Mouse (Mus musculus) adrenal gland, postnatal 14 days (tissue): ENCODE measurements around the gene Prep. TPM values are rescaled to one million over a fixed set of nuclear protein-coding genes. Genes with fewer than 3 reads are reported as not detected.

Experiments used
- DNase-seq: peaks from one replicate; pipeline ENCODE4 v3.0.0; 2021; ENCODE audit warnings: mixed read lengths
- long read RNA-seq, 2 experiments: library from polyadenylated mRNA; stranded (forward); transcript quantifications; one replicate each; pipeline ENCODE4 v2.0.0; 2021
- total RNA-seq: library from RNA; stranded (reverse); gene quantifications from 2 replicates; pipeline ENCODE4 v1.2.3, GENCODE M21; 2021

The Prep gene
- 18.3 and 19.7 TPM in 2 replicates for total RNA-seq
- long read RNA-seq, experiment 1, full-length matches to known transcripts: 107 of 124 reads
- long read RNA-seq, experiment 1, partial matches to known transcripts: 12 of 124 reads
- long read RNA-seq, experiment 1, other reads (novel, unspliced or antisense): 5 of 124 reads
- long read RNA-seq, experiment 2, full-length matches to known transcripts: 60 of 71 reads
- long read RNA-seq, experiment 2, partial matches to known transcripts: 7 of 71 reads
- long read RNA-seq, experiment 2, other reads (novel, unspliced or antisense): 4 of 71 reads

GRCm38 (mm10) chr10:45066931-45067308 lies at the start of gene Prep:
TSS of gene Prep (plus strand) at chr10:45067203.
- peak; percentile 97 for DNase-seq

- no peak for DNase-seq
These were observed 49.7 kb upstream of the Prep start for GRCm38 (mm10) chr10:45017352-45017751.

- no peak for DNase-seq
These were observed 49.2 kb upstream of the Prep start for GRCm38 (mm10) chr10:45017851-45018250.

DNA sequence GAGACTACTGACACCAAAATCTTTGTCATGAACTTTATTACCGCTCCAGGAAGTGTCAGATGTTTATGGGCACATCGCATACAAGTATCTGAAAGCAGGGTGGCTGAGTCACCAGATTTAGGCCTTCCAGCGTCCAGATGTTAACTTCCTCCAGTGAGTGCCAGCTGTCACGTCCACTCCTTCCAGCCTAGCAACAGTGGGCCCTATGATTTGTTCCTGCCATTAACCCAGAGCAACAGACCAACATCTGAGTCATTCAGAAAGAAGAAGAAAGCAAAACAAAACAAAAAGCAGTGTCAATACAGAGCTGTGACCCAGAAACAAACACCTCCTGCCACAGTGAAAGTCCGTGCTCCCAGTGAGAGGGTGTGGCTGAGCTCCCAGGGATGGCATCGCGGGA lies 47.6 kb upstream of the Prep start:
- DNase-seq: no peak

DNA sequence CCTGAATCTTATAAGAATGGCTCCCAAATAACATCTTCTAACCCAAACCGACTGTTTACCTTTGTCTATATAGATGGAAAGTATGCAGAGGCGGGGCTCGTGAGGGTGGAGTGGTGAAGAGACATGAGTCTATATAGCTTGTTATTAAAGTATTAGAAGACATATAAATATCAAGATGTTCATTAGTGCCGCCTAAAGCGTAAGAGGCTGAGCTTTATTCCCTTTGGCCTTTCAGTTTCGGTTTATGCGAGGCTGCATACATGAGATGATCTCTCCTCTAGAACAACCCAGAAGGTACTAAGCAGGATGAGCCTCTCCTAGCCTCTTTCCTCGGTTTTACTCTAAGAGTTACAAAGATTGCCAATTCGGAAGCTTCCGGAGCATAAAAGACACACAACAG lies 47.2 kb upstream of the Prep start:
- no peak for DNase-seq

GRCm38 (mm10) chr10:45020291-45020690 lies 46.7 kb upstream of the Prep start:
- no peak for DNase-seq

DNA sequence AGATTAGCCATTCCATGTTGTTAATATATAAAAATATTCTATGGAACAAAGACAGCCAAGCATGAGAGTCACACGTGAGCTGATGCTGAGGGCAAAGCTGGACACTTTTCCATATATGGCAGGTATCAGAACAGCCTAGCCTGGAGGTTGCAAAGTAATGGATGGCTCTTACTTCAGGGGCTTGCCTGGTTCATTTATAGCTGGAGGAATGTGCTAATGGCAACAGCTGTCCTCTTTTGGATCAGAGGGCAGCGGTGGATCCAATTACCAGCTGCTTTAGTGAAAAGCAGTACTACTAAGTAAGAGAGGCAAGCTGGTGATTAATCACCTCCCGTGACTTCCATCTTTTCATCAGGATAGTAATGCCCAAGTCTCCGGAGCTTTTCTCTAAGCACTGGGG lies 41.8 kb upstream of the Prep start:
- DNase-seq: no peak

GRCm38 (mm10) chr10:45026935-45027334 lies 40.1 kb upstream of the Prep start:
- DNase-seq: no peak

- DNase-seq: peak; percentile 85
These were observed 21.6 kb upstream of the Prep start for GRCm38 (mm10) chr10:45045268-45045928.

- no peak for DNase-seq
These were observed 18.8 kb upstream of the Prep start for GRCm38 (mm10) chr10:45048158-45048557.

DNA sequence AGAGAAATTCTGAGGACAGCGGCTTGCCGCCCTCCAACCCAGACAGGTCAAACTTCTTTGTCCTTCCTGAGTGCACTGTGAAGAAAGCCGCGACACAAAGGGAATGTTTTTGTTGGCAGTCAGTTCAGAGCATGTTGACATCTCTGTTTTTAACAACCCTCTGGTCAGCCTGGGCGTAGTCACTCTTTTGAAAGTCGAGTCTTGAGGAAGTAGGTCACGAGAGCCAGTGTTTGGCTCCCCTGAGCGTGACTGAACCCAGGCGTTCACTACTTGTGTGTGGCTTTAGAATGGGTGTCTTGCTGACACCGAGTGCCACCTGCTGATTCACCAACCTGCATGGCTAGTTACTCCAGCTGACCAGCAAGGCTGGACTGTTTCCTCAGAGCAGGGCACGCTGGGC lies 18.4 kb upstream of the Prep start:
- DNase-seq: peak; percentile 63

GRCm38 (mm10) chr10:45051125-45051744 lies 15.8 kb upstream of the Prep start:
- DNase-seq: peak; percentile 87

GRCm38 (mm10) chr10:45058361-45058760 lies 8.6 kb upstream of the Prep start:
- peak; percentile 42 for DNase-seq

DNA sequence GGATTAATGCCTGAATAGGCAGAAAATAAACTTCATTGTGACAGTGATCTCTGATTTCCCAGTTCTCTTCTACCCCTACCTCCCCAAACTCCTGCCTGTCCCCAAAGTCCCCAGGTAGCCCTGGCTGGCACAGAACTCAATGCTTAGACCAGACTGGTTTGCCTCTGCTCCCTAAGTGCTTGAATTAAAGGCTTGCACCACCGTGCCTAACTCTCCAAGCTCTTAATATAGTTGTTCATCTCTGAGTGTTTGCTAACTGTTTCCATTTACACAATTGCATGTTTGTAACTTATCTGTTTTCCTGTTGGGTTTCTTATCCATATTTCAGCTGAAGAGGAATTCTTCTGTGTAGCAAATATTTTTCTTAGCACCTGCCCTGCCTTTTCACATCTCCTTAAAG lies 6.2 kb upstream of the Prep start:
- DNase-seq: no peak

- DNase-seq: peak; percentile 52
These were observed 672 bp upstream of the Prep start for GRCm38 (mm10) chr10:45066131-45066930.

DNA sequence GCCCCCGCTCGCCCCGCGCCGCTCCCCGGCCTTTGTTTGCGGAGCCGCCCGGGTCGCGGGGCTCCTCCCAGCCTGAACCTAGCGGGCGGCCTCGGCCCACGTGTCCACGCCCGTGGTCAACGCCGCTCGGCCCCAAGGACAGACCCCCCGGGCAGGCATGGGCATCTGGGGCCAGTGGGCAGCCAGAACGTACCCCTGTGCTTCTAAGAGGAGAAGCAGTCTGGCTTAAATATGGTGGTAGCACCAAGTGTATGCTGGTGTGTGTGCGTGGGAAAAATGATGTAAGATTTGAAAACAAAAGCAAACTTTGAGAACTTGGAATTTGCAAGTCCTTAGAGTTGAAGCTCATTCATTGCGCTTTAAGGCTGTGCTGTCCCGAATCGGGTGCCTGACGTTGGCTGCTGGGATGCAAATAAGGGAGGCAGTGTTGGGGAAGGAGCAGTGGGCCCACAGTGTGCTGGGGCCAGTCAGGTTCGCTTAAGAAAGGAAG lies 478 bp downstream of the Prep start:
- DNase-seq: peak; percentile 30

DNA sequence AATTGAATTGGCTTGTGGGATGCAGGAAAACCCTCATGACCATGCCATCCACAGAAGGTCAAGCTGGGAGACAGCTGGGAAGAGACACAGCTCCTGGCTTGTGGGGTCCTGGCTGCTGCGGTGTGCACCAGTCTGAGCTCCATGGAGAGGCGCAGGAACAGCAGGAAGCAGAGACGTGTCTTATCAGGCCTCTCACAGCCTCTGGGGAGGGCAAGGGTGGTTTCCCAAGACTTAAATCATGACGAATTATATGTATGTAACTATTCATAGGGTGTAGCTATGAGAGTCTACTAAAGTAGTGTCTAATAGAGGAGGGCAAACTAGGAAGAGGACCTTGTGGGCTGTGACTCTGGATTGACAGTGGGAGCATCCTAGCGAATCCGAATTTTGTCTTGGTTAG lies 2.6 kb downstream of the Prep start:
- DNase-seq: no peak

DNA sequence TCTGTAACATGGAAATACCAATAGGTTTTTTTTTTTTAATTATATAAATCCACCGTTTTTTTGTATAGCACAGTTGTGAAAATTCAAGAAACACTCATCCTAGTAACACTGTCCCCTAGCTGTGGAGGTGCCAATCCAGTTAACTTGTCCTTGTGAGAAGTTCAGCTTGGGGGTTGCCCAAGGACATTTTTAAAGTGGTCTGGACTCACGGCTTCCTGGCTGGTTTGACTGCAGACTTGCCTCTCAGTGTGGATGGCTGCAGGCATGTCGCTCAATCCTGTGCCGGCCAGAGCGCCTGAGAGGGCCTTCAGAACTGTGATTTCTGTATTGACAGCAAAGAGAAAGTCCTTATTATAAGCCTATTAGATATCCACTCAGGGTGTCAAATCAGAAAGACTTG lies 3.4 kb downstream of the Prep start:
- DNase-seq: peak; percentile 53

DNA sequence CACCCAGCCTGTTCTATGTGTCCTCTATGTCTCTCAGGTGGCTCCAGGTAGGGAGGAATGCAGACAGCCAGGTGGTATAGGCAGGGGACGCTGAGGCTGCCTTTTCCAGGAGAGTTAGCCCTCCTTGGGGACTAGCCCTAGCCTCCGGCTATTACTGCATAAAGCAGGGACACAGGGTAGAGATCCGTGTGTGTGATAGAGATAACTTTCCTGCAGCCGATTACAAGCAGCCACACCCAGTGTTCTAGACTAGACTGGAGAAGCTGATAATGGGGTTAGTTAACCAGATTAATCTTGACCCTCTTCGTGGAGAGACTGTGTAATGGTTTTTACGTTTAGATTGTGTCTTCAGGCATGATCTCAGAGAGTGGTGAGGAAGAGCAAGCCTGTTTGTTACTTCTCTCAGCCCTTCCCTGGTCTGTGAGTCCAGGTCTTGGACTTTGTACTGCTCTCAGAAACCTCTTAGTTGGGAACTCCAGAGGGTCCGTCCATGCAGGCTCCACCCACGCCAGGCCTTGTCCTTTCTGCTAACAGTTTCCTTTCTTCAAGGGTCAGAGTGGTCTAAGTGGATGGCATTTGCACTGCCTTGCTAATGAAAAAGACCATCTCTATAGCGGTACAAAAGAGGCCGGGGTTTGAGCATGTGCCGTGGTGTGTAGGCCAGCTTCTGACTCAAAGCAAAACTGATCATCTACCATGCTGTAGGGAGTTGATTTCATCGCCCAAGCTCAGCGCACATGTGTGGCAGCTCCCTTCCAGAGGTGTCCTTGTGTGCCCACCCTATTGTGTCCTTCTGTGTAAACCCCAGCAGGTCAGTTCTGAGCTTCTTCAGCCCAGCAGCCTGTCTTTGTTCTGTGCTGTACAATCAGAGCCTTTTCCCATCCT lies 4.2 kb downstream of the Prep start:
- no peak for DNase-seq

- DNase-seq: no peak
These were observed 5.3 kb downstream of the Prep start for GRCm38 (mm10) chr10:45072339-45072738.

DNA sequence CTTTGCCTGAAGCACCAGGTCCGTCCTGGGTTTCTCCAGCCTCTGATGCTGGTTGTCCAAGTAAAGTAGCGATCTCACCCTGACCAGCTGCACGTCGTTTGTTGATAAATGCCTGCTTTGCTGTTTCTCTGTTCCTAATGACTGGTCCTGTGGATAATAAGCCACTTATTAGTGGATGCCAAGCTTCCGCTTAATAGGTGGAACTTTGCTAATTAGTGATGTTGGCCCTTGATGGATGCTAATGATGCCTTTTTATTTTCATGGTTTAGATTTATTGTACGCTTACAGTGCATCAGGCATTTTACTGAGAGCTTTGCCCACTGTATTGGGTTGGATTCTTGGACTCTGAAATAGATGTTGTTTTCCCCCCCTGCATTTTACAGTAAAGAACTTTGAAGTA lies 7.5 kb downstream of the Prep start:
- no peak for DNase-seq
